Mouse (Mus musculus) megakaryocyte, embryonic 14.5 days (primary cell): Measurements from ENCODE around the gene Sesn2. TPM values are rescaled to one million over a fixed set of nuclear protein-coding genes. Genes with fewer than 3 reads are reported as not detected.

Experiments
- H3K27me3 ChIP-seq: replicated peaks from 2 replicates; pipeline ENCODE3; 2012; ENCODE audit warnings: inconsistent platforms
- H3K36me3 ChIP-seq: replicated peaks from 2 replicates; pipeline ENCODE3; 2012; ENCODE audit warnings: low read length, inconsistent platforms, mixed read lengths
- H3K4me1 ChIP-seq: 2 replicates; pipeline ENCODE4 v1.6.1; 2012; ENCODE audit warnings: inconsistent platforms
- H3K4me3 ChIP-seq: replicated peaks from 2 replicates; pipeline ENCODE3; 2012; ENCODE audit warnings: moderate library complexity, mild to moderate bottlenecking, inconsistent platforms
- H3K9me3 ChIP-seq: 2 replicates; pipeline ENCODE4 v1.6.1; 2012; ENCODE audit warnings: inconsistent platforms
- FLI1 ChIP-seq: IDR thresholded peaks from 2 replicates; pipeline ENCODE4 v1.6.1; 2012; ENCODE audit warnings: low read length, inconsistent platforms, mixed read lengths
- GATA1 ChIP-seq: IDR thresholded peaks from 3 replicates; pipeline ENCODE4 v1.6.1; 2012; ENCODE audit warnings: mixed read lengths, low read length, inconsistent platforms, borderline replicate concordance
- polyA plus RNA-seq: library from polyadenylated mRNA; stranded (reverse); fragments of >175 nt; gene quantifications from 2 replicates; pipeline ENCODE4 v1.2.3, GENCODE M21; 2012; ENCODE audit warnings: low replicate concordance; ENCODE audit not compliant: insufficient read depth

Sesn2 gene
- polyA plus RNA-seq, 1 experiment: 27.2 TPM

DNA sequence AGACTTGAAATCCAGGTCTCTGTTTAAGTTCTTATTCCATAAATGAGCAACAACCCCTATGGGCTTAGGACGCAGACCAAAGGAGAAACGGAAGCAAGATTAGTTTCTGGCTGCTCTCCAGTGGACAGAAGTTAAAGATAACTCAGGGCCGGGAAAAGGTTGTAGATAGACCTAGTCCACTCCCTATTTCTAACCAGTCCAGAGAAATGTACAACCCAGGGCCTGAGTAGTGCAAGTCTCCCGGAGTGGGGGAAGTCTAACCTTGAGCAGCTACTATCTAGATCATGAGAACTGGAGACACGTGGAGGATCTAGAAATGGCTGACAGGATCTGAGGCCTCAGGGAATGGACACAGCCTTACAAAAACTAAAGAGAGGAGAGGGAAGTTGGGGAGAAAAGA, 22.2 kb upstream of the Sesn2 start:
- Histone ChIP-seq H3K27me3 (no peaks in the 10 kb centered on the region), H3K36me3 (peaks cover 34% of the 10 kb centered on the region), H3K4me3 (peak overlapping the region; percentile 96), H3K4me1 (peaks cover 82% of the 10 kb centered on the region), H3K9me3 (no peaks in the 10 kb centered on the region)
- no peak for TF ChIP-seq GATA1
- TF ChIP-seq FLI1: no peak

DNA sequence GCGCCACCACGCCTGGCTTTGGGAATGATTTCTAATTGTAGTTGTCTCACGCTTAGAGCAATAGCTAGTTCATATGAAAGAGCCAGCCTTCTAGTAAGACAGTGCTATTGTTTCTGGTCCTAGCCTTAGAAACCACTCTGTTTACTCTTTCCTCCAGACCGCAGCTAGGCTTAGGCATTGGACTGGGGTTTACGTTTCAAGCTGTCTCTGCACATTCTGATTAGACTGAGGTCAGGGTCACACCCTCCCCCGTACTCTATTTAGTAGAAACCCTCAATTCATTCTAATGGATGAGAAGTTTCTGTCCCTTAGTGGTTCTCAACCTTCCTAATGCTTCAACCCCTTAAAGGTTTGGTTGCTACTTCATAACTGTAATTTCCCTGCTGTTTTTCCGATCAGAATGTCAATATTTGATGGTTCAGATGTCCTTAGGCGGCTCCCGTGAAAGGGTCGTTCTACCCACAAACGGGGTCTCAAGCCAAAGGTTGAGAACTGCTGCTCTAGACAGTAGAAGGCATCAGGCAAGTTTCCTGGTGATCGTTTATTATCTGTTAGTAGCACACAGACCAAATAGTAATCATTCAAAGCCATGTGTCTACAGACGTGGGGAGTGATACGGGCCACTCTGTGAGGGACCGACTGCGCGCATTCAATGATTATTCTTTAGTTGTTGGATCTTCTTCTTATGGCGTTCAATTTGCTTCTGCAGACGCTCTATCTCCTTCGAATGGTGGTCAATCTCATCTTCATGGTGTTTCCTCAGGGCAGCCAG, 19.9 kb upstream of the Sesn2 start:
- Histone ChIP-seq H3K4me1 (peaks cover 78% of the 10 kb centered on the region), H3K36me3 (peaks cover 27% of the 10 kb centered on the region), H3K27me3 (no peaks in the 10 kb centered on the region), H3K9me3 (no peaks in the 10 kb centered on the region), H3K4me3 (no peak overlapping the region)
- TF ChIP-seq GATA1: no peak
- no peak for TF ChIP-seq FLI1

DNA sequence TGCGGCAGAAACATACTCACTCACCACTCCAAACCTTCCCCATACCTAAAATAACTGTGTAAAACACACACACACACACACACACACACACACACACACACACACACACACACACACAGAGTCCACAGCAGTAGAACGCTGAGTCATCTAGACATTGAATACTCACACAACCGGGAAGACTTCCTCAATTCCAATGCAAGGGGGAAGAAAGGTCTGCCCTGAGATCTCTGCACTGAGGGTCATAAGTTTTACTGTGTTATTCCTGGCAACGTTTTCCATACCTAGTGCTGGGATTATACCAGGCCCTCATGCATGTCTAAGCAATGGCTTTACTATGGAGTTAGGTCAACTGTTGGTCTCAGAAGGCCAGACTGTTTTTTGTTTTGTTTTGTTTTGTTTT, 19.0 kb upstream of the Sesn2 start:
- Histone ChIP-seq H3K4me1 (peaks cover 79% of the 10 kb centered on the region), H3K4me3 (peak overlapping the region; percentile 62), H3K9me3 (no peaks in the 10 kb centered on the region), H3K27me3 (no peaks in the 10 kb centered on the region), H3K36me3 (peaks cover 27% of the 10 kb centered on the region)
- TF ChIP-seq FLI1 (no peak), GATA1 (no peak)

DNA sequence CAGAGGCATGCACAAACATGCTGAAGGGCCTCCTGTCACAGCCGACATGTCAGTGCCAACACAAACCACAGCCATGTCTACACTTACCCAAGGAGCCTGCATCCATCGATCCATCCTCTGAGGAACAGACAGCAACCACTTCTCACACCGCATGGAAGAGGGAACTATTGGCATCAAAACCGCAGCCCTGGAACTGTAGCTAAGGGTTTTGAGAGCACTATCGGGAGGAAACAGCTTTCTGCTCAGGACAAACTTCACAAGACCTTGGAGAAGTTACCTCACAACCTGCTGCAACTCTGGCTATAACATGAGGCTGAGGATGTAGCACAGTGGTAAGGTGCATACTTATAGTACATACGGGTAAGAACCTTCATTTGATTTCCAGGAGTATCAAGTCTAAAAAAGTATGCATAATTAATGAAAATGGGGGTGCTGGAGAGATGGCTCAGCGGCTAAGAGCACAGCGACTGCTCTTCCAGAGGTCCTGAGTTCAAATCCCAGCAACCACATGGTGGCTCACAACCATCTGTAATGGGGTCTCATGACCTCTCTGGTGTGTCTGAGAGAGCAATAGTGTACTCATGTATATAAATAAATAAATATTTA, 17.7 kb upstream of the Sesn2 start:
- TF ChIP-seq FLI1 (no peak), GATA1 (no peak)
- peaks cover 27% of the 10 kb centered on the region for H3K36me3 ChIP-seq
- peaks cover 74% of the 10 kb centered on the region for H3K4me1 ChIP-seq
- H3K27me3 ChIP-seq: no peaks in the 10 kb centered on the region
- H3K4me3 ChIP-seq: peak overlapping the region; percentile 54
- H3K9me3 ChIP-seq: no peaks in the 10 kb centered on the region

DNA sequence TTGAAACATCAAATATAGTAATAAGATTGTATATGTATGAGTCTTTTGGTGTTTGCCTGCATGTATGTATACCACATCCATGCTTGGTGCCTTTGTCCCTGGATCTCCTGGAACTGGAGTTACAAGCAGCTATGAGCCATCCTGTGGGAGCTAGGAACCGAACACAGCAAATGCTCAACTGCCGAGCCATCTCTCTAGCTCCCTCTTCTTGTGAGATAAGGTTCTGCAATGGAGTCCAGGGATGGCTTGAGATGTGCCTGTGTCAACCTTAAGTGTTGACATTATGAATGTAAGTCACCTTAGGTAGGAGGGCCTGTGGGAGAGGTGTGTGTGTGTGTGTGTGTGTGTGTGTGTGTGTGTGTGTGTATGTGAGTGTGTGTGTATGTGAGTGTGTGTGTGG, 16.4 kb upstream of the Sesn2 start:
- no peaks in the 10 kb centered on the region for H3K27me3 ChIP-seq
- H3K36me3 ChIP-seq: peaks cover 24% of the 10 kb centered on the region
- no peak overlapping the region for H3K4me3 ChIP-seq
- H3K9me3 ChIP-seq: no peaks in the 10 kb centered on the region
- peaks cover 62% of the 10 kb centered on the region for H3K4me1 ChIP-seq
- no peak for TF ChIP-seq GATA1
- no peak for TF ChIP-seq FLI1

DNA sequence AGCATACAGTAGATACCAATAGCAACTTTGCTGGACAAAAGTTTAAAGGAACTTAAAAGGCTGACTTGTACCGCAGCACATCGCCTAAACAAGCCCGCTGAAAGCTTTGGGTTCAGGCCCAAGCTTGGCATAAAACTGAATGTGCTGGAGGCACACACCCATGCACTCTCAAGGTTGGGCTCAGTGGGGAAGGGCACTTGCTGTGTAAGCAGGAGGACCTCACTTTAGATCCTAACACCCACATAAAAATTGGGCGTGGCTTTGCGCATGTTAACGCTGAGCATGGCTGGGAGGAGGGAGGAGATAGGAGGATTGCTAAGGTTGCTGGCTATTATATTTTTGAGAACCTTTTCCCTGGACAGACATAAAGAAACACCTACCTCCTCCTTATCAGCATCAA, 14.5 kb upstream of the Sesn2 start:
- no peaks in the 10 kb centered on the region for H3K9me3 ChIP-seq
- H3K36me3 ChIP-seq: peaks cover 5% of the 10 kb centered on the region
- H3K4me1 ChIP-seq: peaks cover 50% of the 10 kb centered on the region
- TF ChIP-seq FLI1 (no peak), GATA1 (no peak)
- H3K4me3 ChIP-seq: no peak overlapping the region
- H3K27me3 ChIP-seq: no peaks in the 10 kb centered on the region

DNA sequence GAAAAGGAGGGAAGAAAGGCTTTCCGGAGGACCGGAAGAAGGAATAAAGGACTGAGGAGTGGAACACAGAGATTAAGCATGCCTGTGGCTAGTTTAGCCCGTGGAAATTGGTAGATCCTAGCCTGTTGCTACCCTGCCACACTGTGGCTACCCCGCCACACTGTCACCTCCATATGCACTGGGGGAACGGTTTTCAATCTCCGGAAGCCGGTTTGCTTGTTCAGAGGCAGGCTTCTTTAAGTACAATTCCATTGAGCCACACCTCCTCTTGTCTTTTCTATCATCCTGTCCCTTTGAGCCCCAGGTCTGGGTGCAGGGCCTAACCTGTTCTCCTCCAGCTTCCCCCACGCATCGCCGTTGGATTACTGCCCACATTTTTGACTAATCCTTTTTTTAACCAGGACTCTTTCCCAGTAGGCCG, 14.0 kb upstream of the Sesn2 start:
- peaks cover 46% of the 10 kb centered on the region for H3K4me1 ChIP-seq
- H3K27me3 ChIP-seq: no peaks in the 10 kb centered on the region
- no peaks in the 10 kb centered on the region for H3K9me3 ChIP-seq
- no peak overlapping the region for H3K4me3 ChIP-seq
- peaks cover under 1% of the 10 kb centered on the region for H3K36me3 ChIP-seq
- TF ChIP-seq GATA1 (no peak), FLI1 (no peak)

DNA sequence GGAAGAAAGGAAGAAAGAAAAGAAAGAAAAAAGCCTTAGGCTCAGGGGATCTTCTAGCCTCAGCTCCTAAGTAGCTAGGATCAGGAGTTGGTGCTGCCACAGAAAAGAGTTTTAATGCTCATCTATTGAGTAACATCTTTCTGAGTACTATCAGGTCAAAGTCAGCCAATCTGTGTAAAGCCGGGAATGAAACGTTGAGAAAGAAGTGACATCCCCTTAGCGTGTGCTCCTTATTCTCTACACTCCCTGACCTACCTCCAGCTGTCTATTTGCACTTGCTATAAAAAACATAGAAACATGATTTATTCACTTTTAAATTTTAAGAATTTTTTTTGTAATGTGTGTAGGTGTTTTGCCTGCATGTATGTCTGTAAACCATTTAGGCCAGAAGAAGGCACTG, 8.9 kb upstream of the Sesn2 start:
- H3K4me3 ChIP-seq: no peak overlapping the region
- no peaks in the 10 kb centered on the region for H3K9me3 ChIP-seq
- no peaks in the 10 kb centered on the region for H3K36me3 ChIP-seq
- peaks cover 17% of the 10 kb centered on the region for H3K4me1 ChIP-seq
- no peaks in the 10 kb centered on the region for H3K27me3 ChIP-seq
- TF ChIP-seq GATA1: no peak
- TF ChIP-seq FLI1: no peak

DNA sequence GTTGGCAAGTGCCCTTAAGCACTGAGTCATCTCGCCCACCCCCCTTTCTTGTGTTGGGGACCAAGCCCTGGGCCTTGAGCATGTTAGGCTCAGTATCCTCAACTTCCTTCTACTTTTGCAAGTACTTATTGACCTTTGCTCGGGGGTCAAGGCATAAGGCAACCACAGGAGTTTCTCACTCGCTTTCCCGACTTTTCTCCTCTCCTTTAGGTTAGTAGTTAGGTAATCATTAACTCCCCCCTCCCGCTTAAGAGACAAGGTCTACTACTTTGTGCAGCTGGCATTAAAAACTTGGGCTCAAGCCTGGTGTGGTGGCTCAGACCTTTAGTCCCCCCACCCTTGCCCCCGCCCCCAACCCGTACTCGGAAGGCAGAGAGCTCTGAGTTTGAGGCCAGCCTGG, 7.8 kb upstream of the Sesn2 start:
- Histone ChIP-seq H3K4me1 (peaks cover 27% of the 10 kb centered on the region), H3K9me3 (no peaks in the 10 kb centered on the region), H3K36me3 (no peaks in the 10 kb centered on the region), H3K4me3 (no peak overlapping the region), H3K27me3 (no peaks in the 10 kb centered on the region)
- TF ChIP-seq FLI1 (no peak), GATA1 (no peak)

DNA sequence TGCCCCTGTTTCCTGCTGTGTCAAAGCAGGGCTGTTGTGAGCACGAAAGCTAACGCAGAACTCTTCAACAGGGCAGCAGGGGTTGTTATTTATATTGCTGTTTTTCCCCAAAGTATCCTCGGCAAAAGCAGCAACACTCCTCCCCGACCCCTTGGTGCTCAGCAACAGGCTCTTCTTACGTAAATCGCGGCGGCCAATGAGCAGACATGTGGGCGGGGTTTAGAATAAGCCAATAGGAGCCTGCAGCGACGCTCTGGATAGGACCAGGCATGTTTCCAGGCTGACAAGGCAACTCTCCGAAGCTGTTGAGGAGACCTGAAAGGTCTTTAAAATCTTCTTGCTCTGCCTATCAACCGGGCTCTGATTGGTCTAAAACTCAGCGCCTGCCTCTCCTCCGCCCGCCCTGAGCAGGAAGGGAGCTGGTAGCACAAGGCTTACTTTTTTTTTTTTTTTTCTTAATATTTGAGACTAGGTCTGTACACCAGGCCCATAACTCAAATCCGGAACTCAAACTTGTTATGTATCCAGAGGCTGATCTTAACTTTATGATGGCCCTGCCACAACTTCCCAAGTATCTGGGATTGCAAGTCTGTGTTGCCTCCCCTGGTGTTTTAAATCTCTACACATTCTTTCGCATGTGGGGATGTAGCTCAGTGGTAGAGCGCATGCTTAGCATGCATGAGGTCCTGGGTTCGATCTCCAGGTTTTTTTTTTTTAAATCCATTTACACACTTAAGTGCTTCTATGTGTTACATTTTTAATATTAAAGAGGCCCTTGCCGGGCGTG, 5.3 kb upstream of the Sesn2 start:
- no peaks in the 10 kb centered on the region for H3K9me3 ChIP-seq
- TF ChIP-seq FLI1: no peak
- H3K4me1 ChIP-seq: peaks cover 36% of the 10 kb centered on the region
- no peaks in the 10 kb centered on the region for H3K36me3 ChIP-seq
- no peaks in the 10 kb centered on the region for H3K27me3 ChIP-seq
- peak overlapping the region; percentile 94 for H3K4me3 ChIP-seq
